Mouse (Mus musculus): ENCODE results near the gene Padi2. TPM values are rescaled to one million over a fixed set of nuclear protein-coding genes. Genes with fewer than 3 reads are reported as not detected.

Padi2 gene
- polyA plus RNA-seq, 1 experiment from 2014 or later = 1.2 TPM

DNA sequence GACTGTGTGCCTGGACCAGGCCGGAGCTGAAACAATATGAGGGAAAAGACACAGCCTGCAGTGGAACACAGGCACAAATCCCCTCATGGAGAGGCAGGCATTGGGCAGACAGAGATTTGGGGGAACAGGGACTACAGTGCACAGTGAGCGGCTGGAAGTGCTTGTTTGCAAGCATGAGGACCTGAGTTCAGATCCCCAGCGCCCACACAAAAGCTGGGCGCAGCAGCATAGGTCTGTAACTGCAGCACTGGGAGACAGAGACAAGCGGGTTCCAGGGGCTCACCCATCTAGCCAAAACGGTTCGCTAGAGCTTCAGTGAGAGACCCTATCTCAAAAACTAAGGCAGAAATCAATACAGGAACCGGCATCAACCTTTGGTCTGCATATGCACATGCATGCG is 7.4 kb downstream of the Padi2 start:
- no peak for TF ChIP-seq CTCF (IDR thresholded peaks at IDR 0.05; ENCODE audit: low read depth)
- ATAC-seq = no peak
- Histone ChIP-seq H3K27ac (ENCODE audit: low read depth, low read length) (no peak overlapping the region), H3K9ac (ENCODE audit: low read depth, low read length) (no peak overlapping the region), H3K36me3 (ENCODE audit: control insufficient read depth, insufficient read depth) (no peaks in the 10 kb centered on the region), H3K27me3 (replicated peaks; ENCODE audit: control insufficient read depth, insufficient read depth, low read length) (no peaks in the 10 kb centered on the region), H3K4me1 (replicated peaks; ENCODE audit: control insufficient read depth, insufficient read depth, low read length) (no peaks in the 10 kb centered on the region), H3K9me3 (ENCODE audit: control insufficient read depth) (no peaks in the 10 kb centered on the region), H3K4me2 (replicated peaks; ENCODE audit: low read depth) (no peak overlapping the region), H3K4me3 (ENCODE audit: low read depth, low read length) (no peak overlapping the region)
- 84% methylated on average over 9 of the region's 9 CpGs for WGBS

GRCm38 (mm10) chr4:140914731-140915131 is 8.6 kb downstream of the Padi2 start:
- H3K9ac ChIP-seq (ENCODE audit: low read depth, low read length) = no peak overlapping the region
- H3K4me1 ChIP-seq (replicated peaks; ENCODE audit: control insufficient read depth, insufficient read depth, low read length) = no peaks in the 10 kb centered on the region
- no peak overlapping the region for H3K4me2 ChIP-seq (replicated peaks; ENCODE audit: low read depth)
- H3K27ac ChIP-seq (ENCODE audit: low read depth, low read length) = no peak overlapping the region
- H3K4me3 ChIP-seq (ENCODE audit: low read depth, low read length) = no peak overlapping the region
- no peak for ATAC-seq
- H3K27me3 ChIP-seq (replicated peaks; ENCODE audit: control insufficient read depth, insufficient read depth, low read length) = no peaks in the 10 kb centered on the region
- H3K9me3 ChIP-seq (ENCODE audit: control insufficient read depth) = no peaks in the 10 kb centered on the region
- no peak for TF ChIP-seq CTCF (IDR thresholded peaks at IDR 0.05; ENCODE audit: low read depth)
- no peaks in the 10 kb centered on the region for H3K36me3 ChIP-seq (ENCODE audit: control insufficient read depth, insufficient read depth)
- WGBS = 65% methylated on average over 6 of the region's 6 CpGs

DNA sequence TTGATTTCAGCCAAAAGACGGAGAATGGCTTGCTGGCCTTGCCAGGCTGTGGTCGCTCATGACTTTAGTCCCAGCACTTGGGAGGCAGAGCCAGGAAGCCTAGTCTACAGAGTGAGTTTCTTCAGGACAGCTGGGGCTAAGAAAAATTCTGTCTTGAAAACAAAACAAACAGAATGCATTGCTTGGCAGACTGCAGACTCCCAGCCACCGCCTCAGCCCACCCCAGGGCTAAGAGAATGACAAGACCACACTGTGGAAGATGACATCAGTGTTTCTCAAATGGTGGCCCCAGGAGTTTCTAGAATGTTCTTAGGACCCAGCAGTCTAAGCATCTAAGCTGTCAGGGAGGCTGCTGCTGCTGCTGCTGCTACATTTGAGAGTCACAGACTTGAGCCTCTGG is 9.1 kb downstream of the Padi2 start:
- Histone ChIP-seq H3K9ac (ENCODE audit: low read depth, low read length) (no peak overlapping the region), H3K9me3 (ENCODE audit: control insufficient read depth) (no peaks in the 10 kb centered on the region), H3K27me3 (replicated peaks; ENCODE audit: control insufficient read depth, insufficient read depth, low read length) (no peaks in the 10 kb centered on the region), H3K4me3 (ENCODE audit: low read depth, low read length) (no peak overlapping the region), H3K4me1 (replicated peaks; ENCODE audit: control insufficient read depth, insufficient read depth, low read length) (no peaks in the 10 kb centered on the region), H3K27ac (ENCODE audit: low read depth, low read length) (no peak overlapping the region), H3K4me2 (replicated peaks; ENCODE audit: low read depth) (no peak overlapping the region), H3K36me3 (ENCODE audit: control insufficient read depth, insufficient read depth) (no peaks in the 10 kb centered on the region)
- no peak for TF ChIP-seq CTCF (IDR thresholded peaks at IDR 0.05; ENCODE audit: low read depth)
- 68% methylated on average over 3 of the region's 3 CpGs for WGBS
- no peak for ATAC-seq

DNA sequence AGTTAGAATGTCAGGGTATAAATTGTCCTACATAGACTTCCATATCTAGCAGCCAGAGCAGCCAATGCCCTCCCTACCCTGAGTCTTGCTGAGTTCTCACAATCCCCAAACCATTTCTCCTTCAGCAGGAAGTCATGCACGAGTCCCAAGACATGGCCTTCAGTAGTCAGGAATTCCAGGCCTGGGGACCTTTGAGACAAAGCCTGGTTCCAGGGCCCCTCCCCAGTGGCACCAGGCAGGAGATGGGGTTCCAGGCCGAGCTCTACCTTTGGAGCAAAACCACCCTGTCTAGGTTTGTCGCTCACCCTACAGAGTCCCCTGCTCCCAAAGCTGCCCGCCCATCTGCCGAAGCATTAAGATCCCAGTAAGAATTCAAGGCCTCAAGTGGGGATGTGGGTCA is 10.2 kb downstream of the Padi2 start:
- Histone ChIP-seq H3K4me2 (replicated peaks; ENCODE audit: low read depth) (no peak overlapping the region), H3K27ac (ENCODE audit: low read depth, low read length) (no peak overlapping the region), H3K36me3 (ENCODE audit: control insufficient read depth, insufficient read depth) (no peaks in the 10 kb centered on the region), H3K27me3 (replicated peaks; ENCODE audit: control insufficient read depth, insufficient read depth, low read length) (no peaks in the 10 kb centered on the region), H3K4me1 (replicated peaks; ENCODE audit: control insufficient read depth, insufficient read depth, low read length) (no peaks in the 10 kb centered on the region), H3K9me3 (ENCODE audit: control insufficient read depth) (no peaks in the 10 kb centered on the region), H3K4me3 (ENCODE audit: low read depth, low read length) (no peak overlapping the region), H3K9ac (ENCODE audit: low read depth, low read length) (no peak overlapping the region)
- WGBS = 86% methylated on average over 5 of the region's 5 CpGs
- ATAC-seq = no peak
- TF ChIP-seq CTCF (IDR thresholded peaks at IDR 0.05; ENCODE audit: low read depth) = no peak

GRCm38 (mm10) chr4:140917451-140917850 is 11.3 kb downstream of the Padi2 start:
- Histone ChIP-seq H3K9ac (ENCODE audit: low read depth, low read length) (no peak overlapping the region), H3K27me3 (replicated peaks; ENCODE audit: control insufficient read depth, insufficient read depth, low read length) (no peaks in the 10 kb centered on the region), H3K27ac (ENCODE audit: low read depth, low read length) (no peak overlapping the region), H3K4me3 (ENCODE audit: low read depth, low read length) (no peak overlapping the region), H3K4me1 (replicated peaks; ENCODE audit: control insufficient read depth, insufficient read depth, low read length) (no peaks in the 10 kb centered on the region), H3K4me2 (replicated peaks; ENCODE audit: low read depth) (no peak overlapping the region), H3K36me3 (ENCODE audit: control insufficient read depth, insufficient read depth) (no peaks in the 10 kb centered on the region), H3K9me3 (ENCODE audit: control insufficient read depth) (no peaks in the 10 kb centered on the region)
- 94% methylated on average over 9 of the region's 9 CpGs for WGBS
- ATAC-seq = no peak
- no peak for TF ChIP-seq CTCF (IDR thresholded peaks at IDR 0.05; ENCODE audit: low read depth)

DNA sequence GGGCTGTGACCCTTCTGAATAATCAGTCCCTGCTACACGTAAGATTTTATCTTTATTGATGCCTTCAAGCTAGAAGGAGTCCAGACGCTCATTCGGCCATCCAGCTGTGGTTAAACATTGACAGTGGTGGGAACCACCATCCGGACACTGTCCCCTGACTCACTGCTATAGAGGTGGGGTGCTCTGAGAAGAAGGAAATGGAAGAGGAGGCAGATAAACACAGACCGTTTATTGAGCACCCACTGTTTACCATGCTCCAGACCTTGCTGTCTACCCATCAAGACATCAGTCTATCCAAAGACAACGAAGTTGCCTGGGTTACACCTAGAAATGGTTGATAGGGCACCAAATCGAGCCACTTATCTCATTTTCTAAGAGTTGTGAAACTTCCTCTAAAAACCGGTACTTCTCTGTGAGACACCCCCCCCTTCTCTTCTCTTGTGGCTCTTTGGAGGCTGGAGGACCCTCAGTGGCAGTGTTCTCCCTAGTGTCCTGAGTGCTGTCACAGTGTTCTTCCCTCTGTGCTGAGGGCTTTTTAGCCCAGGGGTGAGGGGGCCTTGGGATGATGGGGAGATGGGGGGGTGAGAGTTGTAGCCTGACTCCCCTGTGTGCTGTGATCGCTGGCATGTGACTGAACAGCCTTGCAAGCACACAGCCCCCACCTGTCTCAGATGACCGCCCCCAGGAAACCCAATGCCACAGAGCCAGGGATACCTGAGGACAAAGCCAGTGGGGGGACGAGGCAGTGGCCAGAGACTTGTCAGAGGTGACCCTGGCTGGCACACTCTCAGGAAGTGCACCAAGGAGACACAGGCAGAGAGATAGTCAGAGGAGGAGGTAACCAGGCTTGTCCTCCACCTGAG is 14.1 kb downstream of the Padi2 start:
- WGBS = 32% methylated on average over 11 of the region's 11 CpGs
- H3K27me3 ChIP-seq (replicated peaks; ENCODE audit: control insufficient read depth, insufficient read depth, low read length) = no peaks in the 10 kb centered on the region
- H3K4me2 ChIP-seq (replicated peaks; ENCODE audit: low read depth) = no peak overlapping the region
- no peaks in the 10 kb centered on the region for H3K36me3 ChIP-seq (ENCODE audit: control insufficient read depth, insufficient read depth)
- H3K4me1 ChIP-seq (replicated peaks; ENCODE audit: control insufficient read depth, insufficient read depth, low read length) = no peaks in the 10 kb centered on the region
- ATAC-seq = no peak
- H3K9me3 ChIP-seq (ENCODE audit: control insufficient read depth) = no peaks in the 10 kb centered on the region
- H3K27ac ChIP-seq (ENCODE audit: low read depth, low read length) = no peak overlapping the region
- no peak overlapping the region for H3K4me3 ChIP-seq (ENCODE audit: low read depth, low read length)
- H3K9ac ChIP-seq (ENCODE audit: low read depth, low read length) = no peak overlapping the region
- no peak for TF ChIP-seq CTCF (IDR thresholded peaks at IDR 0.05; ENCODE audit: low read depth)
